Mouse (Mus musculus) ES-E14 (cell line): Measurements from ENCODE around the gene Mogat1. TPM values are rescaled to one million over a fixed set of nuclear protein-coding genes. Genes with fewer than 3 reads are reported as not detected.
A peak's percentile ranks its signal among the peaks of the same experiment; 100 is the strongest.

Experiments
- DNase-seq: peaks from one replicate; pipeline ENCODE4 v3.0.0-alpha.2; 2013; ENCODE audit warnings: low read depth, low spot score
- H3K27ac ChIP-seq: 2 replicates; pipeline ENCODE4 v1.5.1; 2012; ENCODE audit warnings: low read depth, mild to moderate bottlenecking, low read length, moderate library complexity, mixed read lengths; ENCODE audit not compliant: poor library complexity, insufficient read depth, severe bottlenecking
- H3K36me3 ChIP-seq: 2 replicates; pipeline ENCODE4 v1.6.1; 2012; ENCODE audit warnings: mild to moderate bottlenecking, low read length, moderate library complexity, mixed read lengths; ENCODE audit not compliant: control insufficient read depth, poor library complexity, insufficient read depth, severe bottlenecking
- H3K4me1 ChIP-seq, 2 experiments: fragments of 150-350 bp in 1 of 2; sonication (generic) in 1 of 2; 2 replicates each; pipeline ENCODE4 v1.6.1; 2012; ENCODE audit warnings: low read length in 2 of 2, mild to moderate bottlenecking in 1 of 2, mixed read lengths in 1 of 2; ENCODE audit not compliant: control insufficient read depth in 2 of 2, insufficient read depth in 2 of 2, poor library complexity in 1 of 2
- H3K4me3 ChIP-seq, 2 experiments: fragments of 150-350 bp in 1 of 2; sonication (generic) in 1 of 2; 2 replicates each; pipeline ENCODE4 v1.5.1; 2012; ENCODE audit warnings: low read length in 2 of 2, low read depth in 1 of 2, mild to moderate bottlenecking in 1 of 2, mixed read lengths in 1 of 2; ENCODE audit not compliant: insufficient read depth in 1 of 2, poor library complexity in 1 of 2, severe bottlenecking in 1 of 2
- H3K9ac ChIP-seq: 2 replicates; pipeline ENCODE4 v1.6.1; 2012; ENCODE audit warnings: low read depth, mild to moderate bottlenecking, low read length, mixed read lengths; ENCODE audit not compliant: poor library complexity, insufficient read depth, severe bottlenecking
- H3K9me3 ChIP-seq: fragments of 150-350 bp; sonication (generic); 2 replicates; pipeline ENCODE4 v1.6.1; 2012; ENCODE audit warnings: low read depth, mild to moderate bottlenecking, low read length; ENCODE audit not compliant: control insufficient read depth, insufficient read depth
- CHD2 ChIP-seq: IDR thresholded peaks from 2 replicates; pipeline ENCODE4 v1.6.1; 2014; ENCODE audit warnings: mild to moderate bottlenecking, low read depth, low read length, inconsistent platforms
- HCFC1 ChIP-seq: IDR thresholded peaks from 2 replicates; pipeline ENCODE4 v1.6.1; 2012; ENCODE audit warnings: low read length, inconsistent platforms, borderline replicate concordance; ENCODE audit not compliant: insufficient read depth
- MAFK ChIP-seq: IDR thresholded peaks from 2 replicates; pipeline ENCODE4 v1.6.1; 2014; ENCODE audit warnings: mild to moderate bottlenecking, low read depth, low read length, inconsistent platforms; ENCODE audit not compliant: insufficient read depth
- ZC3H11A ChIP-seq: IDR thresholded peaks from 2 replicates; pipeline ENCODE4 v1.6.1; 2012; ENCODE audit warnings: low read depth, mild to moderate bottlenecking, inconsistent platforms, low read length, borderline replicate concordance
- ZNF384 ChIP-seq: IDR thresholded peaks from 2 replicates; pipeline ENCODE4 v1.6.1; 2012; ENCODE audit warnings: low read depth, low read length, inconsistent platforms
- in situ Hi-C, 2 experiments: fragments of 600-800 bp; cut with MboI; formaldehyde crosslinking; loops; one replicate each; pipeline ENCODE4 v1.15.1; 2025; ENCODE audit warnings: low sequenced_read_pairs in 2 of 2, inconsistent platforms in 1 of 2; ENCODE audit not compliant: unreplicated experiment in 2 of 2
- total RNA-seq: library from RNA; depleted of rRNA; stranded (reverse); fragments of 300-350 nt; gene quantifications from 2 replicates; pipeline ENCODE4 v1.2.3, GENCODE M21; 2012

Gene Mogat1
- total RNA-seq, 1 experiment, result not detected

DNA sequence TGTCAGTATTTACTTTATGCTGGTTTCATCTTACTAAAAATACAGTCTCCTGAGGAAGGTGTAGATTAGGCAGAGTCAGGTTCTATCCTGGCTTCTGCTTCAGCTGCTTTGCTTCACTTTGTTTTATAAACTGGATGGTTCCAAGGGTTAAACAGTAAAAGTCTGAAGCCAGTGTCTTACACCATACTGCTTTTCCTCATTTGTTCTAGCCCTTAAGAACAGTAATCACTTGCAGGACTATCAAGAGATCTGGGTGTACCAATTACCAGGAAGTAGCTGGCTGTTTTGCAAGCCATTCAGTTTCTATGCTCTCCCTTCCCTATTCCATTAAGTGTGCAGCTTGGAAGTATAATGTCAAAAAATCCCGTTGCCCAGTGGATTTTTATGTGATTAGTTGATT, 3.7 kb upstream of the Mogat1 start:
- H3K9ac ChIP-seq, result no peak overlapping the region
- H3K36me3 ChIP-seq, result no peaks in the 10 kb centered on the region
- peaks cover 0 to 2% of the 10 kb centered on the region in 2 experiments; a peak in 1 of 4 replicates for H3K4me1 ChIP-seq
- no peak for DNase-seq
- no peak overlapping the region for H3K4me3 ChIP-seq
- H3K27ac ChIP-seq, result no peak overlapping the region
- TF ChIP-seq HCFC1, result no peak
- TF ChIP-seq CHD2, result no peak
- no peak for TF ChIP-seq MAFK
- no peak for TF ChIP-seq ZNF384
- TF ChIP-seq ZC3H11A, result no peak
- no peaks in the 10 kb centered on the region for H3K9me3 ChIP-seq
- in situ Hi-C loops, result no loop called here

DNA sequence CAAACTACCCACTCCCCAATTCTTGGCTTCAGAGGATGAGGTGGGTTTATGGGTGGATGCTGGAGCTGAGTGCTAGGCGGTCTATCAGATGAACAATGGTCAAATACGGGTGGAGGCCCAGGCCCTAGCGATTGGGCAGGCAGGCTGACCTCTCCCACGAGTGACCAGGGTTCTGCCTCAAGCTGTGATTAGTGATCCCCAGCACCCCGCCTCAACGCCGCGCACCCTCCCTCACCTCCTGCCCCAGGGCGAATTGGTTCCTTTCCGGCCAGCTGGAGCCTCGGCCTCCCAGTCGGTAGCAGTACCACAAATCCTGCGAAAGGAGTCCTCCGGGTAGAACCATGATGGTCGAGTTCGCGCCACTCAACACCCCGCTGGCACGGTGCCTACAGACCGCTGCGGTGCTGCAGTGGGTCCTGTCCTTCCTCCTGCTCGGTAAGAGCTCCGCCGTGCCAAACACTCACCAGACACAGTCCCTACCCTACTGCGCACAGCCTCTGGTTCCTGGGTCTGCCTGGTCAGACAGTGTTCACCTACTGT, 900 bp downstream of the Mogat1 start, which contains the start of gene BC035947:
Gene BC035947, minus strand, starts transcription at position 538 of the 540 bp plus-strand sequence.
- Histone ChIP-seq H3K9me3 (no peaks in the 10 kb centered on the region), H3K36me3 (no peaks in the 10 kb centered on the region), H3K9ac (peak within 1 kb of the TSS; percentile 33; the same call in 1 of the 2 replicates), H3K4me3 (peak within 1 kb of the TSS; percentile 57 to 62), H3K4me1 (peaks cover 0 to 2% of the 10 kb centered on the region in 2 experiments; a peak in 1 of 4 replicates), H3K27ac (no peak within 1 kb of the TSS)
- in situ Hi-C loops, result no loop called here
- no peak for DNase-seq
- no peak for TF ChIP-seq CHD2
- TF ChIP-seq HCFC1, result no peak
- TF ChIP-seq MAFK, result no peak
- no peak for TF ChIP-seq ZC3H11A
- no peak for TF ChIP-seq ZNF384

DNA sequence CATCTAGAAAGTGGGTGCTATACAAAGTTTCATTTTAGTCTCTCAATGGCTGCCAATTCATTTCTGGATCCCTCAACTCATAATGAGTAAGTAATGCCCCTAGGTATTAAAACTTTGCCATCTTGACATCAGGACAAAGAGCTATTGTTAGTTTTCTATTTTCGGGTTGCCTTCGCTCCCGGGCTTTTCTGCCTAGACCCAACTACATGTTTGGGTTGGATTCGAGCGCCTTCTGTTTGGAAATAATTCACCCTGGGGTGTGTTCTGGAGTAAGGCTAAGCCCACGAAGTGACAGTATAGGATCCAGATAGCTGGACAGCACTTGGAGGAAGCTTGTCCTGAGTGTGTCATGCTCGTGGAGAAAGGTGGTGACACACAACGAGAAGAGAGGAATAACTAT, 2.0 kb downstream of the Mogat1 start:
- Histone ChIP-seq H3K4me3 (no peak overlapping the region), H3K9ac (no peak overlapping the region), H3K4me1 (peaks cover 0 to 2% of the 10 kb centered on the region in 2 experiments; a peak in 1 of 4 replicates), H3K36me3 (no peaks in the 10 kb centered on the region), H3K9me3 (no peaks in the 10 kb centered on the region), H3K27ac (no peak overlapping the region)
- TF ChIP-seq CHD2, result no peak
- TF ChIP-seq ZNF384, result no peak
- no peak for TF ChIP-seq MAFK
- no peak for TF ChIP-seq HCFC1
- no peak for TF ChIP-seq ZC3H11A
- no peak for DNase-seq
- in situ Hi-C loops, result no loop called here

DNA sequence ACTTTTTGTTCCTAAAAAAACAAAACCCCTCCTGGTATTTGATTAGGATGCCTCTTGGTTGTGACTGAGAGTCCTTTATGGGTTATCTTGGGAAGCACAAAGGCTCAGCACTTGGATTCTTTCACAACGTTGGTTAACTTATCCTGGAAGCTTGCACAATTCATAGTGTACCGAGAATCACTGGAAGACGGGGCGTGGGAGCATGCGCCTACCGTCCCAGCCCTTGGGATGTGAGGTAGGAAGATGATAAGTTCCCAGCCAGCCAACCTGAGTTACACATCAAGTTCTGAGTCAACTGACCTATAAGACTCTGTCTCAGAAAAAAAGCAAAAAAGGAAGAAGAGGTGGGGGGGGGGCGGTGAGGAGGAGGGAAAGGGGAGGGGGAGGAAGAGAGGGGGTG, 8.1 kb downstream of the Mogat1 start:
- Histone ChIP-seq H3K36me3 (no peaks in the 10 kb centered on the region), H3K27ac (no peak overlapping the region), H3K9me3 (no peaks in the 10 kb centered on the region), H3K9ac (no peak overlapping the region), H3K4me3 (no peak overlapping the region), H3K4me1 (no peaks in the 10 kb centered on the region)
- TF ChIP-seq CHD2 (no peak), ZC3H11A (no peak), ZNF384 (no peak)
- in situ Hi-C loops, result no loop called here
- DNase-seq, result no peak

DNA sequence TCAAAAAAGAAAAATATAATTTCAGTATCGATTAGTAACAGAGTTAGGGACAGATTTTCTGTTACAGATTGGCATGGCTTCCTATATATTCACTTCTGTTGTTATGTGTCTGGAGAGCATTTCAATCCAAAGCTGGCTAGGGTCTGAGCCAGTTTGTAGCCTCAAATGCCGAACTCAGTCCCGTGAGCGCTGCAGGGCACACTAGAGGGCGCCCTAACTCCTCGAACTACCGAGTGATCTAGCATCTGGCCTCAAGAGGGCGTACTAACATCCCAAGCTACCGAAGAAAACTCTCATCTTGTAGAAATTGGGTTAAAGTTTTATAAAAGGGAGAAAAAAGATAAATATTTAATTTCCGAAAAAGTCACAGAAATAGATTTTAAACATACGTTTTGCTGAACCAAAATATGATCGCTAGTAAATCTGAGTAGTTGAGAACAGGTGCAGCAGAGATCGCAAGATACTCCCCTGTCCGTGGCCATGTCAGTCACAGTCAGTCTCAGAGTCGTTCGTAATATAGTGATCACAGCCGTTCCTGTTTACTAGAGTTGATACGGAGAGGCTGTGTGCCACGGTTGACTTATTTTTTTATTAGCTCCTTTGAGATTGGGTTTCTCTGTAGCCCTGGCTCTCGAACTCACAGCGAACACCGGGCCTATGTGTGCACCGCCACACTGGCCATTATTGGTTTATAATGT, 14.5 kb downstream of the Mogat1 start:
- Histone ChIP-seq H3K9ac (no peak overlapping the region), H3K9me3 (no peaks in the 10 kb centered on the region), H3K4me1 (no peaks in the 10 kb centered on the region), H3K36me3 (no peaks in the 10 kb centered on the region), H3K27ac (no peak overlapping the region), H3K4me3 (no peak overlapping the region)
- in situ Hi-C loops, result no loop called here
- peak; percentile 66 for DNase-seq
- TF ChIP-seq HCFC1, result no peak
- peak; percentile 50; the same call in 1 of the 2 replicates for TF ChIP-seq ZC3H11A
